Mouse (Mus musculus) limb, embryonic 12.5 days (tissue): ENCODE measurements at regions not wholly inside any gene's neighbourhood (a gene's known extent, or its start where the extent isn't known, plus 50 kb on each side); places are given as distances from the start of the nearest gene placed in this dataset.

Experiments used
- ATAC-seq: fragments of 200-750 bp; cut with Nextera tagmentation; 2 replicates; pipeline ENCODE4 v1.8.0; 2017; ENCODE audit warnings: low read depth, moderate TSS enrichment; ENCODE audit not compliant: insufficient number of reproducible peaks, insufficient read depth, low FRiP score, low TSS enrichment
- H3K27ac ChIP-seq: fragments of 300-500 bp; sonication (generic); 2 replicates; pipeline ENCODE4 v1.5.1; 2016; ENCODE audit warnings: mild to moderate bottlenecking, moderate library complexity
- H3K27me3 ChIP-seq: fragments of 300-500 bp; sonication (generic); 2 replicates; pipeline ENCODE4 v1.6.1; 2016; ENCODE audit warnings: mild to moderate bottlenecking, moderate library complexity
- H3K36me3 ChIP-seq: fragments of 300-500 bp; sonication (generic); 2 replicates; pipeline ENCODE4 v1.6.1; 2016; ENCODE audit warnings: mild to moderate bottlenecking, moderate library complexity
- H3K4me1 ChIP-seq: fragments of 300-500 bp; sonication (generic); replicated peaks from 2 replicates; pipeline ENCODE4 v1.6.1; 2016
- H3K4me2 ChIP-seq: fragments of 300-500 bp; sonication (generic); 2 replicates; pipeline ENCODE4 v1.6.1; 2016; ENCODE audit warnings: mild to moderate bottlenecking, moderate library complexity
- H3K4me3 ChIP-seq: fragments of 300-500 bp; sonication (generic); replicated peaks from 2 replicates; pipeline ENCODE4 v1.5.1; 2016; ENCODE audit warnings: mild to moderate bottlenecking
- H3K9ac ChIP-seq: fragments of 300-500 bp; sonication (generic); replicated peaks from 2 replicates; pipeline ENCODE4 v1.6.1; 2016; ENCODE audit warnings: mild to moderate bottlenecking, moderate library complexity
- H3K9me3 ChIP-seq: fragments of 300-500 bp; sonication (generic); 2 replicates; pipeline ENCODE4 v1.6.1; 2016; ENCODE audit warnings: mild to moderate bottlenecking, moderate library complexity
- WGBS: fragments of 180-500 bp; shearing (Covaris S2); methylation state at CpG from one replicate; pipeline ENCODE4 v1.1.7; 2016; 5-methylcytosine and 5-hydroxymethylcytosine counted together

DNA sequence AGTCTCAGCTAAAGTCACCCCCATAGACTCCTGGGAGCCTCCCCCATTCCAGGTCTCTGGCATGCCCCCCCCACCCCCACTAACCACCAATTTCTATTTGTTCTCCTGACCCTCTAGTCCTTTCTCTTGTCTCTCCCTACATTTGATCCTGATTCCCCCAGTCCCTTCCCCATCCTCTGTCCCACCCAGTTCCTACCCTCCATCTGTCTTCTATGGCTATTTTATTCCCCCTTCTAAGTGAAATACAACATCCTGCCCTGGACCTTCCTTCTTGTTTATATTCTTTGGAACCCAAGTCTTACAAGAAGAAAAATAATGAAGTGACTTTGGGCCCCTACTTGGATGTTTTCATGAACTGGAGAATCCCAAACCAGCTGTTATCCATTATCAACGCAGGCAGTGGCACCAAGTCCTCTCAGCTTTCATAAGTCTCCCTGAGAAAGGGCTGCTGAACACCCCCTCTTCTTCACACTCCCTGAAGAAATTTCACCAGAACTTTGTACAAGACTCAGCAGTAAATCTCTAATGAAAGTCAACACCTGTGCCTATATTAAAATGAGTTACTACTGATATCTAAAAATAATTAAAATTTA is 108.1 kb upstream of the Ercc4 start:
- no peak for ATAC-seq
- Histone ChIP-seq H3K4me1 (no peaks in the 10 kb centered on the region), H3K27ac (no peak overlapping the region), H3K27me3 (no peaks in the 10 kb centered on the region), H3K4me2 (no peak overlapping the region), H3K4me3 (no peak overlapping the region), H3K9ac (no peak overlapping the region), H3K36me3 (no peaks in the 10 kb centered on the region), H3K9me3 (no peaks in the 10 kb centered on the region)
- 82% methylated on average over 1 of the region's 1 CpGs for WGBS

DNA sequence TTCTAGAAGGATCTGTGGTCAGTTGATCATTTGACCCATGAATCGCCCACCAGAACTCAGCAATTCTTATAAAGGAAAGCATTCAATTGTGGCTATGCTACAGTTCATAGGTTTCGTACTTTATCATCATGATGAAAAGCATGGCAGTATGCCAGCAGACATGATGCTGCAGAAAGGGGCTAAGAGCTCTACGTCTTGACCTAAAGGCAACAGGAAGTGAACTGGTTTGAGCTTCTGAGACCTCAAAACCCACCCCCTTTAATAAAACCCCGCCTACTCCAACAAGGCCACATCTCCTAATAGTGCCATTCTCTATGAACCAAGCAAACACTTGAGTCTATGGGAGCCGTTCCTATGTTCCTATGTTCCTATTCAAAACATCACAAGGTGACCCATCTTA is 96.6 kb upstream of the Ercc4 start:
- WGBS: 90% methylated on average over 5 of the region's 5 CpGs
- Histone ChIP-seq H3K4me1 (no peaks in the 10 kb centered on the region), H3K27me3 (no peaks in the 10 kb centered on the region), H3K4me3 (no peak overlapping the region), H3K9ac (no peak overlapping the region), H3K36me3 (no peaks in the 10 kb centered on the region), H3K9me3 (no peaks in the 10 kb centered on the region), H3K4me2 (no peak overlapping the region), H3K27ac (no peak overlapping the region)
- ATAC-seq: no peak

DNA sequence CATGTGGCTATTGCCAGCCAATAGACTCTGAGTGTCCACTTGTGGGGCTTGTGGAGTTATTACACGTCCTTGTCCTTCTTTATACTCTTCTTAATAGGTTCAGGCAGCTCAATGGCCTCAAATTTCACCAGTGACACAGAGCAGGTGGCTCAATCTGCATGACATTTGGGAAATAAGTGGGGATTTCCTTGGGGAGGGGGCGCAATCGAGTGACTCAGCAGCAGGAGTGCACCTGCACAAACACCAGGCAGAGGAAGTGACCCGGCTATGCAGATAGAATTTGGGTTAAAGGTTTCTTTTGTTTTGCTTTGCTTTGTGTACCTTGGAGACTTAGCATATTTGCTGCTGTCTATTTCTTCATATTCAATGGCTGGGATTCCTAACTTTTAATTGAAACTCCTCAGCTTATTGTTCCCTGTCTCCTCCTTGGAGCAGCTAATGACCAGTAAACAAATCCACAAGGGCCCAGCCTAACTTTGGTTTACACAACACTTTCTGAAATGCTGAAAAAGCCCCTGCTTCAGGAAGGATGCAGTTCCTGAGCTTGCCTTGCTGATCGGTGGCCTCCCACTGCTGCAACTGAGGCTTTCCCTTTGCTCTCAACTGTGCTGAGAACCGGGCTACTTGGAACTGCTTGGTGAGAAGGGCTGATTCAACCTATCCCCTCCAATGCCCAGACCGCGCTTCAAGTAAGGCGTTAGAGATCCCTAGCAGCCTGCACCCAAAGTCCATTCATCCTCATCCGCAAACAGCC is 95.4 kb upstream of the Ercc4 start:
- no peak overlapping the region for H3K9ac ChIP-seq
- H3K27ac ChIP-seq: no peak overlapping the region
- H3K27me3 ChIP-seq: no peaks in the 10 kb centered on the region
- H3K9me3 ChIP-seq: no peaks in the 10 kb centered on the region
- no peak overlapping the region for H3K4me3 ChIP-seq
- H3K36me3 ChIP-seq: no peaks in the 10 kb centered on the region
- ATAC-seq: no peak
- 59% methylated on average over 10 of the region's 10 CpGs for WGBS
- no peak overlapping the region for H3K4me2 ChIP-seq
- no peaks in the 10 kb centered on the region for H3K4me1 ChIP-seq

DNA sequence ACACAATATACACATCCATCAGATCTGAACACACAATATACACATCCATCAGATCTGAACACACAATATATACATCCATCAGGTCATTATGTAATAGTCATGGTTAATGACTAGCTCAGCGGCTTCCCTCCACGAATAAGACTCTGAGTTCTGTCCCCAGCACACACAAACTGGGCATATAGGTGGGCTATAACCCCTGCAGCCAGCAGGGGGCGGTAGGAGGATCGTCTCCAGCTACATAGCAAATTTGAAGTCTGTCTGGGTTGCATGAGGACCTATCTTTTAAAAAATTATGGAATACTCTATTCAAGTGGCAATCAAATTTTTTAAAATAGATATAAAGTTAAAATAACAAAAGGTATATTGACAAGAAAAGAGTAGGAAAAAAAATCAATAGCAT is 86.6 kb upstream of the Ercc4 start:
- no peak for ATAC-seq
- no peak overlapping the region for H3K4me3 ChIP-seq
- no peak overlapping the region for H3K9ac ChIP-seq
- 46% methylated on average over 4 of the region's 4 CpGs for WGBS
- H3K36me3 ChIP-seq: no peaks in the 10 kb centered on the region
- H3K27ac ChIP-seq: no peak overlapping the region
- H3K9me3 ChIP-seq: no peaks in the 10 kb centered on the region
- no peaks in the 10 kb centered on the region for H3K4me1 ChIP-seq
- no peaks in the 10 kb centered on the region for H3K27me3 ChIP-seq
- no peak overlapping the region for H3K4me2 ChIP-seq

DNA sequence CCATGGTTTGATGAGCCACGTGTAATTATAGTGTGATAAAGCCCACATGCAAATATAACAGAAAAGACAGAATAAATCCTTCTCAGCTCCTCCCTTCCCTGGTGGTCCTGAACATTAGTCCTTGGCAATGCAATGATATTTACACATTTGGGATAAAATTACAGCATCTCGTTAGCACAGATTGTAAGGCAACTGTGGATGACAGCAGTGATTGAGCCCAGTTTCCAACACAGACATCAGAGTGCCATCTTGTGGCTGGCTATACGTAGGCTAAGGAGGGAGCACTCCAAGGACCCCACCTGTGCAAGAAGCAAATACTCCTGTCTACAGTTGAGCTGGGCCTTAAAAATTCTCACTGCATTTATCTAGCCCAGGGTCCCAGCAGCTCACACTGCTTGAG is 84.1 kb upstream of the Ercc4 start:
- Histone ChIP-seq H3K4me1 (no peaks in the 10 kb centered on the region), H3K27me3 (no peaks in the 10 kb centered on the region), H3K4me3 (no peak overlapping the region), H3K4me2 (no peak overlapping the region), H3K9ac (no peak overlapping the region), H3K27ac (no peak overlapping the region), H3K36me3 (no peaks in the 10 kb centered on the region), H3K9me3 (no peaks in the 10 kb centered on the region)
- ATAC-seq: no peak
- WGBS: 48% methylated on average over 3 of the region's 3 CpGs

DNA sequence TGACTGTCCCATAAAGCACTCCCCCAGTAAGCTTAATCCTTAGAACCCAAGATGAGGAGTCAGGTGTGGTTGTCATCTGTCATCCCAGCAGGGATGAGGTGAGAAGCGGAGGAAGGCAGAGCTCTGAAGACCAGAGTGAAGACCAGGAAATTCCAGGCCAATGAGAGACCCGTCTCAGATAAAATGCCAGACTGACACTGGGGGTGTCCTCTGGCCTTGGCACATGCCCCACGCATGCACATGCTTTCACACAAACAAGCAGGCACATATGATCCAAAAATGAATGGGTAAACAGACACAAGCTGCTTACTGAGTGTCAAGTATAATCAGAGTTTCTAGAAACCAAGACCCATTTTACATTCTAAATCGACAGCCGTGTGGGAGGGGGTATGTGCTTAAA is 75.3 kb upstream of the Ercc4 start:
- 81% methylated on average over 5 of the region's 5 CpGs for WGBS
- Histone ChIP-seq H3K27me3 (no peaks in the 10 kb centered on the region), H3K4me1 (no peaks in the 10 kb centered on the region), H3K27ac (no peak overlapping the region), H3K4me3 (no peak overlapping the region), H3K36me3 (no peaks in the 10 kb centered on the region), H3K4me2 (no peak overlapping the region), H3K9me3 (no peaks in the 10 kb centered on the region), H3K9ac (no peak overlapping the region)
- ATAC-seq: no peak

DNA sequence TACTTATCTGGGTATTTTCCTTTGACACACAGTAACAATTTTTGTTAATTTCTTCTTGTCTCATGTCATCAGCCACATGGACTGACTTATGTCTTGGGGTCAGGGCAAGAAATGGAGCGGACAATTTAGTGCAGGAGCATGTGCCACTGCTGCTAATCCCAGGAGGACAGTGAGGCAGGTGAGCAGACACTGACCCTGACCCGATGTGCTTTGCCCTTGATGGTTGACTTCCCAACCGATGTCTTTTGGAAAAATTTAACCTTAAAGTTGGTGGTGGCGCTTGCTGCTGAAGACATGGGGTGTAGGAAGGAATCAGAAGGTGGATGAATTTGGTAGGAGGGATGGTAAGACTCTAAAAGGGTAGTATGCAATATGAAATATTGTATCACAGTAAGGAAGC is 72.9 kb upstream of the Ercc4 start:
- H3K27ac ChIP-seq: no peak overlapping the region

DNA sequence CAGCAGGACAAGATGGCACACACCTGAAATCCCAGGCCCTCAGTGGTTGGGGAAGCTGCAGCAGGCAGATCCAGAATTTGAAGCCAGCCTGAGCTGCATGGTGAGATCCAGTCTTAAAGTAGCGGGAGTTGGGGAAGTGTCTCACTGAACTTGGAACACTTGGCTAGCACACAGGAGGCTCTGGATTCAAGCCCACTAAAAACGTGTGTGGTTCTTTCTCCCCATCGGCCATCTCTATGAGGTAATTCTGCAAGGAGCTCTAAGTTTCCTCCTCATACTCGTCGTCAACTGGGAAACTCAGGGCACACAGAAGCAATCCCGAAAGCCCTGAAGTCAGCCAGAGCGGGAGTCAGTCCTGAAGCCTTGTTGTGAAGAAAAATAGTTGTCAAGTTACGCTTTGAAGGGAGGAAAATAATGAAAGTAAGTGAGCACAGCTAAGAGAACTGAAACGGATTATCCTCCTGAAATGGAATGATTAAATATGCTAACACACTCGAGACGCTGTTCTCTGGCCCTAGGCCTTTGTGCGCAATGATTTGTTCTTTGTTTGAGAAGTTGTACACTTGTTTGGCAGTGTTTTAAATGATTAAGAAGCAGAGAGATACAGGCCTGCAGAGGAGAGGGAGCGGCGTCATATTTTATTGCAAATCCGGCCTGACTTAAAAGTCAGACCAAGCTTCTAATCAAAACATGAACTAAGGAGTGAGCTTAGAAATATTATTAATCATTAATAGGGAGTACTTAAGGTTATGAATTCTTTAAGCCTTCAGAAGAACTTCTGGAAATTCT is 69.0 kb upstream of the Ercc4 start:
- Histone ChIP-seq H3K36me3 (no peaks in the 10 kb centered on the region), H3K9ac (no peak overlapping the region), H3K4me1 (no peaks in the 10 kb centered on the region), H3K9me3 (no peaks in the 10 kb centered on the region), H3K4me3 (no peak overlapping the region), H3K4me2 (no peak overlapping the region), H3K27me3 (no peaks in the 10 kb centered on the region), H3K27ac (no peak overlapping the region)
- WGBS: 81% methylated on average over 15 of the region's 15 CpGs
- no peak for ATAC-seq

More for the DNA sequence above, 72.9 kb upstream of the Ercc4 start:
- H3K27me3 ChIP-seq: no peaks in the 10 kb centered on the region
- H3K9me3 ChIP-seq: no peaks in the 10 kb centered on the region
- H3K4me3 ChIP-seq: no peak overlapping the region
- H3K4me1 ChIP-seq: no peaks in the 10 kb centered on the region
- no peaks in the 10 kb centered on the region for H3K36me3 ChIP-seq
- H3K9ac ChIP-seq: no peak overlapping the region
- no peak for ATAC-seq
- WGBS: 90% methylated on average over 4 of the region's 4 CpGs
- no peak overlapping the region for H3K4me2 ChIP-seq

DNA sequence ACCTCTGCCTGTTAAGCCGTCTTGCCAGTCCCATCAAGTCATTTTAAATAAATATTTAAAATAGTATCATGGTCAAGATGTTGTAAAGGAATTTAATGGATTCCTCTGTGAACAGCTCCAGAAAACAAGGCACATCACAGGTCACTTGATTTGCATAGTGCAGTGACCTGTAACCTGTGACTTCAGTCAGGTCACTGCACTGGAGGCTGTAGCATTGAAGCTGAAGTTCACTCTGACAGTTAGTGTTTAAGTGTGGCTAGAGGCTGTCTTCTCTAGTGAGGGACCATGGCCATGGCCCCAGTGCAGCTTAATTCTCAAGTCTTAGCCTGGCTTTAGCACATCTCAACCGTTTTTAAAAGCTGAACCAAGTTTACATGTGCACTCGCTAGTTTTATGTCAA is 68.1 kb upstream of the Ercc4 start:
- Histone ChIP-seq H3K9me3 (no peaks in the 10 kb centered on the region), H3K4me2 (no peak overlapping the region), H3K27me3 (no peaks in the 10 kb centered on the region), H3K4me1 (no peaks in the 10 kb centered on the region), H3K27ac (no peak overlapping the region), H3K9ac (no peak overlapping the region), H3K36me3 (no peaks in the 10 kb centered on the region), H3K4me3 (no peak overlapping the region)
- no peak for ATAC-seq
- 78% methylated on average over 3 of the region's 3 CpGs for WGBS

DNA sequence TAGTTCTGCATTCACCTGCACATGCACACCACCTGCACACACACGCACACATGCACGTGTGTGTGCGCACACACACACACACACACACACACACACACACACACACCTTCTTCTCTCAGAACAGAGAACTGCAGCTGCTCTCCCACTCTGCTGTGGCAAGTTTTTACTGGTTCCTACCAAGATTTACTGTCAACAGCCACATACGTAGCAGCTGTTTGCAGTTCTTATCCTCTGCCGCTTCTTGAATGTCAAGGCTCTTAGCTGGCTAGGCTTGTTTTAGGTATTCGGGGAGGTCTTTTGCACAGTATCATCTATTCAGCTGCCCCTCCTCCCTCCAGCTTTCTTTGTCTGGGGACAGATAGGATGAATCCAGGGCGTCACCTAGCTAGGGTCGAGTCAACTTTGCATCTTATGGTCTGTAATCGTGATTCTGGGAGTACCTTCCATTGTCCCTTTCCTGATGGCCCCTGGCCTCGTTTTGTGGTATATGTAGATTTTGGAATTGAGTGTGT is 64.3 kb upstream of the Ercc4 start:
- no peak for ATAC-seq

DNA sequence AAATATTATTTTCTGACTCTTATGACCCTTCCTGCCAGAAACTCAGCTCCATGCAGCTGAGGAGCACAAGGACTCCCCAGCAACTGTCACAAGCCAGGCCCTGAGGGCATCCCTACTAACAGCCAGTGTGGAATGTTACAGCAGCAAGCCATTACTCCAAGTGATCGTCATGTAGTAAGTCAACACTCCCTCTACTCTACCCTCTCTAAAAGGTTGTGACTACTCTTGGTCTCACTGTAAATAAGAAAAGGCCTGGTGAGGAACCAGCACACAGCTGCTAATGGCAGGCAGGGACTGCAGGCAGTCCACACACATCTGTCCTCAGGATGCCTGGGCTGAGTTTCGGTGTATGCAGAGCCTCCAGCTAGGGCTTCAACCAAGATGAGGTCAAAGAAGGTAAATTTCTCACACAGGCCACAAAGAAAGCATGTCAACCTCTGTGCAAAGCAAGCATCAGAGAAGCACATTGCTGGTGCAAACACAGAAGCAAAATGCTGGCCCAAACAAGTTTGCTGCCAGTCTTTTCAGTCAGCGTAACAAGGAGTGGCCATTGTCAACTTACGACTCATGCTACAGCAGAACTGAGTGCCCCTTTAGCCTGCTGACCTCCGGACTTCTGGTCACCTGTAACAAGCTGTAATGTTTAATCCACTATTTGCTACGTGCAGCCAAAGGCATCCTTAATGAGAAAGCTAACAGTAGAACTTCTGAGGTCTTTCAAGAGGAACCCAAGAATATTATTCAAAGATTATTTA is 62.9 kb upstream of the Ercc4 start:
- no peaks in the 10 kb centered on the region for H3K4me1 ChIP-seq
- H3K27me3 ChIP-seq: no peaks in the 10 kb centered on the region
- H3K4me2 ChIP-seq: no peak overlapping the region
- WGBS: 77% methylated on average over 6 of the region's 6 CpGs
- no peak overlapping the region for H3K4me3 ChIP-seq
- no peaks in the 10 kb centered on the region for H3K36me3 ChIP-seq
- H3K9me3 ChIP-seq: no peaks in the 10 kb centered on the region
- H3K9ac ChIP-seq: no peak overlapping the region
- H3K27ac ChIP-seq: no peak overlapping the region
- no peak for ATAC-seq

More for the DNA sequence above, 64.3 kb upstream of the Ercc4 start:
- Histone ChIP-seq H3K9ac (no peak overlapping the region), H3K9me3 (no peaks in the 10 kb centered on the region), H3K36me3 (no peaks in the 10 kb centered on the region), H3K27me3 (no peaks in the 10 kb centered on the region), H3K27ac (no peak overlapping the region), H3K4me1 (no peaks in the 10 kb centered on the region), H3K4me2 (no peak overlapping the region), H3K4me3 (no peak overlapping the region)
- 73% methylated on average over 10 of the region's 10 CpGs for WGBS
